Comparison of ENCODE assay signal across 16 mouse cellular contexts in genomic region chr6:31621023-31621422, GRCm38 (mm10). TPM values are rescaled to one million over a fixed set of nuclear protein-coding genes. Genes with fewer than 3 reads are reported as not detected.
"Had no signal": no experiment of that assay in that cellular context is flagged by ENCODE, and none has a peak within 500 bp of the region (broad histone marks: within the 10 kb centered on the region; RNA-seq: fewer than 3 reads in every experiment).

No protein-coding gene starts in this region.

- H3K4me3 ChIP-seq: lung, embryonic 15.5 days; megakaryocyte, embryonic 14.5 days; midbrain, embryonic 13.5 days; midbrain, embryonic 15.5 days; neural tube, embryonic 12.5 days; stomach, embryonic 15.5 days had no signal

- ATAC-seq: lung, postnatal 0 days; midbrain, embryonic 13.5 days; midbrain, embryonic 15.5 days had no signal

- H3K27ac ChIP-seq: lung, embryonic 15.5 days; macrophage; midbrain, embryonic 13.5 days; midbrain, embryonic 15.5 days; neural tube, embryonic 12.5 days; stomach, embryonic 15.5 days; stomach, postnatal 0 days had no signal

- H3K36me3 ChIP-seq: lung, embryonic 15.5 days; midbrain, embryonic 13.5 days; midbrain, embryonic 15.5 days; neural tube, embryonic 12.5 days; stomach, embryonic 15.5 days had no signal

- H3K9me3 ChIP-seq: lung, embryonic 15.5 days; midbrain, embryonic 13.5 days; midbrain, embryonic 15.5 days; neural tube, embryonic 12.5 days; stomach, embryonic 15.5 days had no signal

- DNase-seq: lung, postnatal 14 days; lung, postnatal 36 days; right cerebral cortex, postnatal 14 days; thymus, adult 2 months; thymus, postnatal 25 days; thymus, postnatal 4 days had no signal

- H3K27me3 ChIP-seq: lung, embryonic 15.5 days; megakaryocyte, embryonic 14.5 days; midbrain, embryonic 13.5 days; midbrain, embryonic 15.5 days; neural tube, embryonic 12.5 days; stomach, embryonic 15.5 days had no signal

- H3K9ac ChIP-seq: lung, embryonic 15.5 days; midbrain, embryonic 13.5 days; midbrain, embryonic 15.5 days; neural tube, embryonic 12.5 days; stomach, embryonic 15.5 days had no signal

- H3K4me1 ChIP-seq: midbrain, embryonic 13.5 days; midbrain, embryonic 15.5 days; neural tube, embryonic 12.5 days; stomach, embryonic 15.5 days had no signal

- H3K4me2 ChIP-seq: lung, embryonic 15.5 days; midbrain, embryonic 11.5 days; midbrain, embryonic 13.5 days; midbrain, embryonic 15.5 days; neural tube, embryonic 12.5 days; stomach, embryonic 15.5 days had no signal

RNA-seq across cellular contexts. Expression of gene Podxl, which starts 57.2 kb away (rescaled TPM):
- polyA plus RNA-seq: macrophage had no signal
